Mouse (Mus musculus): ENCODE data around the gene Olfr641. TPM values are rescaled to one million over a fixed set of nuclear protein-coding genes. Genes with fewer than 3 reads are reported as not detected.

Olfr641 gene
- not detected for polyA plus RNA-seq (2017; shearing (Covaris generic))

GRCm38 (mm10) chr7:104035145-104035544, at the start of gene Olfr641:
Gene Olfr641 (plus strand): TSS chr7:104035445.
- no peak for ATAC-seq

DNA sequence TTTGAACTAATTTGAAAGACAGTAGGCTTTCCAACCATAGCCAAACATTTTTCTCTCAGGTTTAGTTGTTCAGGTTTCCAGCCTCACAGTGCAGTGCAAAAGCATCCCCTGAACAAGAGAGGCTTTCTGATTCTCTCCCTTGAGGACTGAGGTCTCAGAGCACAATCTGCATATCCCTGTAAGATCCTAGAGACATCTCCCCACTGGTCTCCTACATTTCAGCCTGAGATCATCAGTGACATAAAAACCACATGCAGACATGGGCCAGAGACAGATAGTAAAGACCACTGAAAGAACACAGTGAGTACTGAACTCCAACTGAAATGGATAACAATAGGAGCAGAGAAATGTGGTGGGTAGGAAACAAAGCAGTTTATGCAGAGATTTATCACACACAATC, 36.8 kb upstream of the Olfr641 start, which contains the start of gene Olfr638:
Olfr638 (plus strand) TSS at position 301 of the 400 bp plus-strand sequence.
- no peak for ATAC-seq

GRCm38 (mm10) chr7:103999124-103999523, 36.1 kb upstream of the Olfr641 start:
- no peak for ATAC-seq

DNA sequence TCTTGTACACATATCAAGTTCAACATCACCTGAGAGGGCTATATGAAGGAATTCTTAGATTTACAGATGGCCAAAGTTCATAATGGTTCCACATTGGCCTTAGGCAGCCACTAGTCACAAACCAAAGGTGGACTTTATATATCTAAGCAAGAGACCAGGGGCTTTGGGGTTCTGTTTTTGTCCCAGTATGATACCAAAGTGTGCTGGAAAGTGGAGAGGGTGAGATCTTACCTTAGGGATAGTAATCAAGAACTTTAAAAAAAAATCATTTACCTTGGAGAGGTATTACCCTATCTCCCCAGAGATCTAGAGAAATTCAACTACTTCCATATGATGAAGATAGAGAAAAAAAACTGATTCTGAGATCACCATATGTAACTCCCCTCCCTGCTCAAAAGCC, 18.0 kb upstream of the Olfr641 start, which contains the start of gene Olfr639:
Olfr639 (minus strand) TSS at position 101 of the 400 bp plus-strand sequence.
- ATAC-seq: no peak

GRCm38 (mm10) chr7:104018953-104019352, 16.3 kb upstream of the Olfr641 start:
- no peak for ATAC-seq

DNA sequence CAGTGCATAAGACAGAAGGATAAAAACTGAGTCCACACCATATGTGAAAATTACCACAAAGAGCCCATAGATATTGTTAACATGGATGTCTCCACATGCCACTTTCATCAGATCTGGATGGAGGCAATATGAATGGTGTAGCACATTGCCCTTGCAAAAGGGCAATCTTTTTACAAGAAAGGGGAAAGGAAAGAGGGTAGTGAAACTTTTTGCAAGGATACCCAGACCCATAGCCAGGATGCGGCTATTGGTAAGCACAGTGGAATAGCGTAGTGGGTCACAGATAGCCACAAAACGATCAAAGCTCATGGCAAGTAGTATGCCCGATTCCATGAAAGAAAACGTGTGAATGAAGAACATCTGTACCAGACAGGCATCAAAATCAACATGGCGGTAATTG, 13.6 kb upstream of the Olfr641 start:
- ATAC-seq: no peak

- ATAC-seq: no peak
These were observed 9.8 kb upstream of the Olfr641 start, which contains the start of gene Olfr640 for GRCm38 (mm10) chr7:104025473-104025872. Gene Olfr640 (minus strand): TSS chr7:104025573.

DNA sequence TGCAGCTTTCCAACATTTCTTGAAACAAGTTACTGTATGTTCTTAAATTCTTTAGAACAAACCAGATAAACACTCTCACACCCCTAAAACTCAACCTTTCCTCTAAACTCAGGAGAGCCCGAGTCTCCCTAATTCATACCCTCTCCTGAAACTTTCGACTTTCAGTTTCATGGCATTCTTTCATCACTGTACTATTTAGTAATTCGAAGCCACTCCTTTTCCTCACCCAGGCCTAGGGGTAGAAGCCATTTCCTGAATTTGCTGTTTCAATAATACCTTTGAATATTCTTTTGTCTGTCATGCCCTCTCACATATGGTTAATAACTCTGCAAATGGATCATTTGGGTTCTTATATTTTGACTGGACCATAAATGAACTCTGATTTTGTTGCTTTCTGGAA, 8.3 kb upstream of the Olfr641 start:
- no peak for ATAC-seq

- no peak for ATAC-seq
These were observed 15.5 kb downstream of the Olfr641 start for GRCm38 (mm10) chr7:104050745-104051144.

GRCm38 (mm10) chr7:104052566-104052965, 17.3 kb downstream of the Olfr641 start, which contains the start of gene Olfr642:
Gene Olfr642 (minus strand): TSS chr7:104052666.
- no peak for ATAC-seq

GRCm38 (mm10) chr7:104059215-104059614, 24.0 kb downstream of the Olfr641 start:
- ATAC-seq: no peak

DNA sequence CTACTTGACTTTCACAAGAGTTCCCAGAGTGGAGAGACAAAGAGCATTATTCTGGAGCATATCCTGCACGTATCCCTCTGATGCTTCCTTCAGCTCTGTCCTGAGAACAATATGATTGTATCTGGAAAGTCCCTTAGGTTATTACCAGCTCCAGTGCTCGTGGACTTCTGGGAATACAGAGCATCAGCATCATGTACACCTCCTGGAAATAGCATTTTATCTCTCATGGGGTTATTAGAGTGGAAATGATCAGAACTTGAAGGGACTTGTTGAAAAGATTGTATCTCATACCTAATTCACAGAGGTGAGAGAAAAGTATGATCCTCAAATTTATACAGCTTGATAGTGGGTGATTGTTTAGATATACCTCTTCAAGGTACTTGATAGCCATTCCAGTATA, 26.1 kb downstream of the Olfr641 start, which contains the start of gene 4930516K23Rik:
4930516K23Rik (minus strand) TSS at position 101 of the 400 bp plus-strand sequence.
- no peak for ATAC-seq

DNA sequence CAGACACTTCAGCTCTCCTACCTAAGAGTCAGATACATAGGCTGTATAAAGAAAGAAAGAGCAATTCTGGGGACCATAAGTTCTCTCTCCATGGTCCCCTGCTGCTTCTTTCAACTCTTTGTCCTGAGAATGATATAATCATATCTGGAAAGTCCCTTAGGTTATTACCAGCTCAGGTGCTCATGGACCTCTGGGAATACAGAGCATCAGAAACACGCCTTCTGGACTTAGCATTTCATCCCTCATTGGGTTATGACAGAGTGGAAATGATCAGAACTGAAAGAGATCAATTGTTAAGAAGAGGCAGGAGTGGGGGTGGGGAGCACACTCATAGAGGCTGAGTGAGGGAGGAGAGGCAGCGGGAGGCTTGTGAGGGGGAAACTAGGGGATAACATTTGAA, 36.5 kb downstream of the Olfr641 start, which contains the start of gene Olfr644:
Olfr644 (minus strand) TSS at position 101 of the 400 bp plus-strand sequence.
- ATAC-seq: no peak

- ATAC-seq: no peak
These were observed 50.1 kb downstream of the Olfr641 start, which contains the start of gene Olfr645 for GRCm38 (mm10) chr7:104085365-104085764. Gene Olfr645 (minus strand): TSS chr7:104085465.

Other genes with a start within 250 kb of the Olfr641 start
- gene Olfr67, start 243.6 kb upstream of the Olfr641 start, polyA plus RNA-seq (2017; shearing (Covaris generic)): not detected
- 1 to 10 TPM; 2.9 to 8.6 (median 3.0) TPM for gene Hbb-bt, start 221.4 kb upstream of the Olfr641 start, polyA plus RNA-seq (2017; shearing (Covaris generic))
- gene Hbb-bs, start 207.3 kb upstream of the Olfr641 start, polyA plus RNA-seq (2017; shearing (Covaris generic)): 10 to 100 TPM in 2 of 3 experiments, 1 to 10 TPM in 1; 9.8 to 22.5 (median 18.1) TPM
- not detected for gene Hbb-bh2, start 194.9 kb upstream of the Olfr641 start, polyA plus RNA-seq (2017; shearing (Covaris generic))
- gene Hbb-bh1, start 192.3 kb upstream of the Olfr641 start, polyA plus RNA-seq (2017; shearing (Covaris generic)): not detected
- not detected for gene Hbb-y, start 182.2 kb upstream of the Olfr641 start, polyA plus RNA-seq (2017; shearing (Covaris generic))
- gene Olfr66, start 149.2 kb upstream of the Olfr641 start, polyA plus RNA-seq (2017; shearing (Covaris generic)): not detected
- gene Olfr64, start 141.0 kb upstream of the Olfr641 start, polyA plus RNA-seq (2017; shearing (Covaris generic)): not detected
- gene Olfr65, start 132.0 kb upstream of the Olfr641 start, polyA plus RNA-seq (2017; shearing (Covaris generic)): not detected
- gene Olfr631, start 106.6 kb upstream of the Olfr641 start, polyA plus RNA-seq (2017; shearing (Covaris generic)): not detected
- gene Olfr632, start 101.1 kb upstream of the Olfr641 start, polyA plus RNA-seq (2017; shearing (Covaris generic)): not detected
- gene Olfr633, start 91.0 kb upstream of the Olfr641 start, polyA plus RNA-seq (2017; shearing (Covaris generic)): not detected
- gene Olfr635, start 64.3 kb upstream of the Olfr641 start, polyA plus RNA-seq (2017; shearing (Covaris generic)): under 1 TPM in 1 of 3 experiments, not detected in 2; 0.07 TPM
- not detected for gene Olfr638, start 36.7 kb upstream of the Olfr641 start, polyA plus RNA-seq (2017; shearing (Covaris generic))
- gene Olfr639, start 18.1 kb upstream of the Olfr641 start, polyA plus RNA-seq (2017; shearing (Covaris generic)): not detected
- not detected for gene Olfr640, start 9.9 kb upstream of the Olfr641 start, polyA plus RNA-seq (2017; shearing (Covaris generic))
- not detected for gene Olfr642, start 17.2 kb downstream of the Olfr641 start, polyA plus RNA-seq (2017; shearing (Covaris generic))
- gene 4930516K23Rik, start 26.0 kb downstream of the Olfr641 start, polyA plus RNA-seq (2017; shearing (Covaris generic)): not detected
- not detected for gene Olfr644, start 36.4 kb downstream of the Olfr641 start, polyA plus RNA-seq (2017; shearing (Covaris generic))
- not detected for gene Olfr645, start 50.0 kb downstream of the Olfr641 start, polyA plus RNA-seq (2017; shearing (Covaris generic))
- gene Olfr646, start 69.4 kb downstream of the Olfr641 start, polyA plus RNA-seq (2017; shearing (Covaris generic)): not detected
- gene Ubqln5, start 94.4 kb downstream of the Olfr641 start, polyA plus RNA-seq (2017; shearing (Covaris generic)): not detected
- gene Olfr643, start 102.0 kb downstream of the Olfr641 start, polyA plus RNA-seq (2017; shearing (Covaris generic)): not detected
- gene Ubqln3, start 107.8 kb downstream of the Olfr641 start, polyA plus RNA-seq (2017; shearing (Covaris generic)): not detected
- gene Ubqlnl, start 115.1 kb downstream of the Olfr641 start, polyA plus RNA-seq (2017; shearing (Covaris generic)): not detected
- not detected for gene Olfm5, start 129.4 kb downstream of the Olfr641 start, polyA plus RNA-seq (2017; shearing (Covaris generic))
- gene Olfr648, start 147.9 kb downstream of the Olfr641 start, polyA plus RNA-seq (2017; shearing (Covaris generic)): under 1 TPM; 0.20 to 0.50 (median 0.25) TPM
- not detected for gene Olfr649, start 160.5 kb downstream of the Olfr641 start, polyA plus RNA-seq (2017; shearing (Covaris generic))
- gene Trim6, start 183.3 kb downstream of the Olfr641 start, polyA plus RNA-seq (2017; shearing (Covaris generic)): 1 to 10 TPM in 2 of 3 experiments, not detected in 1; 1.4 to 2.2 TPM
- gene Trim34a, start 209.0 kb downstream of the Olfr641 start, polyA plus RNA-seq (2017; shearing (Covaris generic)): 10 to 100 TPM; 50.1 to 60.0 (median 60.0) TPM